Mouse (Mus musculus): ENCODE results near the gene Rgp1.
"Not testable (repeated sequence)": the region's sequence is repeated elsewhere in the genome, so short reads cannot be mapped to it uniquely, and the experiment has no call there.

Gene Rgp1

DNA sequence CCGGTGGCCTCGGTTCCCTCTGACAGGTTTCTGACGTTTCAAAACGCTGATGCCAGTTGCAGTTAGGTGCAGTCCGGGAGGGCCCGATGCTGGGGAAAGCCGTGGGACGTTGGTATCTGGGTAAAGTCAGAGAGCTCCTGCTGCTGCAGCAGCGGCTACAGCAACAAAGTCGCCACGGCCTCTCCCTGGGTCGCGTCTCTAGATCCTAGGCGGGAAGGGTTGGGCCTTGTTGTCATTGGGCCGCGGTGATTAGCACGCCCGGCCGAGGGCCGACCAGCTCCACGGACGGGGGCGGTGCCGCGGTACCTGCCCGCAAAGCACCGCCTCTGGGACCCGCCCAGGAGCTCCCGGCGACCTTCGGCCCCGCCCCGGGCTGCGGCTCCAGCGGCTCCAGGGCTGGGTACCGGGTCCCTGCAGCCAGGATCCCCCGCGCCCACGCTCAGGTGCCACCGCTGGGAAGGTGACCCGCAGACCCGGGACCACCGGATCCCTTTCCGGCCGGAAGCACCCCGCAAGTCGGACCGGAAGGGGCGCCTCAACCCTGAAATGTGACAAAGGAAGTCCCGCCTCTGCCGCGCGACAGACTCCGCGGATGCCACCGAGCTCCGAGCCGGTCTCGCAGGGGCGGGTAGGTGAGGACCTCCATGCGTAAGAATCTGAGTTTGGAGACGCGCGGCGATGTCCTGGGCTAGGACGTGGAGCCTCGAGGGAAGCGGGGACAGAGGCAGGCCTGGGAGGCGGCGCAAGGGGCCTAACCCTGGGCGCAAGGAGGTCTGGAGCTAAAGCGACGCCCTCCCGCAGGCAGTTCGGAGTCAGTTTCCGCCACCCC, at the start of gene Rgp1, which contains the start of gene Gba2:
Gene Rgp1, plus strand, starts transcription at position 340 of the 829 bp plus-strand sequence.
Gene Gba2, minus strand, starts transcription at position 498 of the 829 bp plus-strand sequence.
- DNase-seq: peak; percentile 82

GRCm38 (mm10) chr4:43530081-43530501, 48.4 kb upstream of the Rgp1 start:
- DNase-seq: no peak

DNA sequence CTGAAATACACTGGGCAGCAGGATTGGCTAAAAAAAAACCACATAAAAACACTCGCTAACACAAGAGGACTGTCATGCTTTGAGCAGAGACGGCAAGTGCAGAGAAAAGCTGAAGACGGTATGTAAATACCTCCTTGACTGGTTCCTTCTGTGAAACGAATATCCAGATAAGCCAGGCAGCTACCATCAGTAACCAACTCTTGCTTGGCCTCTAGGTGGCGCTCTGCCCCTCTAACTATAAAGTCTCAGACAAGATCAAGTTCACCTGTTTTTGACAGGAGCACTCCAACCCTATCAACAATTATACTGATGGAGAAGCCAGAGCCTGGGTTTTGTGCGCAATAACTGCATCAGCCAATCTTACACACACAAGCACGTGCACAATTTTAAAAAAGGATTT, 47.9 kb upstream of the Rgp1 start:
- peak; percentile 66 for DNase-seq

DNA sequence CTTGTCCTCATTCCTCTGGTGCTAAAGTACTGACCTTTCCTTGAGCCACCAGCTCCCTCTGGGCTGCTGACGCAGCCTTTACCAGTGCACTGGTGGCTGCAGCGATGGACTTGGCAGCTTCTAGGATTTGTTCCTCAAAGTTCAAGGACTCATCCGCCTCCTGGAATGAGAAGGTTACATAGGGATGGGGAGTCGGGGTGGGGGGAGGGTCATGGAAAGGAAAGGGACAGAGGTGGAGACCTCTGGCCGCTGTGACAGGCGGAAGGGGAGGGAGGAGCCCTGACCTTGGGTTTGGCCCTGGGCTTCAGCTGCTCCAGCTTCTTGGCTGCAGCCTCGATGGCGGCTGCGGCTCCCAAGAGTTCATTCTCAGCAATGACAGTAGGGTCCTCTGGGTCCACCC, 45.2 kb upstream of the Rgp1 start:
- DNase-seq: no peak

GRCm38 (mm10) chr4:43535628-43536027, 42.9 kb upstream of the Rgp1 start:
- DNase-seq: no peak

DNA sequence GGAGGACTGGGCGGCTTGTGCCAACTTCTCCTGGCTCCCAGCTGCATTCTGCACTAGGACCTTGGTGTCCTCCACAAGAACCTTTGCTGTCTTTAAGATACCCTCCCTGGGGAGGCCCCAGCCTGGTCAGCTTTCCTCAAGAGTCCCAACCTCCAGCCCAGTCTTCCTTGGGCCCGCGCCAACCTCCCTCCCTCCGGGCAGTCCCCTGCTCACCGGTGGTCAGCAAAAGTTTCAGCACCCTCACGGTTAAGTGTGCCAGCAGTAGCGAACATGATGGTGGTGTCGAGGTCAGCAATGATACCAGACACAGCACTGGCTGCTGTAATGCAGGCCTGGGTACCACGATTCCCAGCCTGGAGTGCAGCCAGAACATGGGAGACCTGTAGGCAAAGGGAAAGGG, 42.5 kb upstream of the Rgp1 start:
- DNase-seq: no peak

DNA sequence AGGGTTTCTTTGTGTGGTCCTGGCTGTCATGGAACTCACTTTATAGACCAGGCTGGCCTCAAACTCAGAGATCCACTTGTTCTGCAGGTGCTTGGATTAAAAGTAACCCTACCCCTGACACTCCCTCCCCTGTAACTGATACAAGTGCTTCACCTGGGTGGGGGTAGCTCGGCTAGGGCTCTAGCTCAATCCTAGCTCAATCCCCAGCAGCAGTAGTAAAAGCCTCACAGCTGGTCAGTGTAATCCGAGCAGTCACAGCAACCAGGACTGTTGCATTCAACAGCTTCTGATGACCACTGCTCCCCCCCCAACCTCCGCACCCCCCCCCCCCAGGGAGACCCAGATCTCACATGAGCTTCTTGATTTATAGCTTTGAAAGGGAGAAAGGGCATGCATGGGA, 36.5 kb upstream of the Rgp1 start:
- DNase-seq: no peak

- no peak for DNase-seq
Observed at GRCm38 (mm10) chr4:43546375-43547047, 32.0 kb upstream of the Rgp1 start.

DNA sequence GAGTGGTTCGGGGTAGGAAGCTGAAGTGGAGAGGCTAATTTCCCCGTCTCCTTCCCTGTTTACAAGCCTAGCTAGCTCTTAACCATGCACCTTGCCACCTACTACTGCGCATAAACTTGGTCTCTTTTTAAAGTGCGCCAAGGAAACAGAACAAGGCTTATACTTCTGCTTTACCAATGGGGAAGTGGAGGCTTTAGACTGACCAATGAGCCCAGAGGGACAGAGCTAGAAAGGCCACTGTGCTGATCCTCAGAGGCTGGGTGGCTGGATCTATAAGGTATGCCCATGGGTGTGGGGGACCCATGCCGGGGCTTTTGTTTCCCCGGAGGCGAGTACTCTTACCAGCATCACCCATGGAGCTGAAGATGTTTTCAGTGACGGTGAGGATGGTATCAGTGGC, 31.4 kb upstream of the Rgp1 start:
- DNase-seq: no peak

DNA sequence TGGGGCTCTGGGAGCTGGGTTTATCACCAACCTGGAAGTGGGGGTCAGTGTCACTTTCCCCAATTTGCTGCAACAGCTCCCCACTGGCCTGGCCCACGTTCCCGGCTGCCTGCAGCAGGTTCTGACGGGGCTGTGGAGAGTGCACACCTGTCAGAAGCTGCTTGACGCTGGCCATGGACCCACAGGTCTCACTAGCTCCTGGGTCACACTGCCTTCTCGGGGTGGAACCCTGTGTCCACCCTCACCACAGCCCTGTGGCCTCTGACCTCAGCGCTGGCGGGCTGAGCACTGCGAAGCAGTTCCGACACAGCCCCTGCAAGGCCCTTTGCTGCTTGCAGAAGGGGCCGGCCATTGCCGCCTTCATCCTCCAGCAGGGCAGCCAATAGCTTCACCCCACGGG, 29.5 kb upstream of the Rgp1 start:
- DNase-seq: no peak

DNA sequence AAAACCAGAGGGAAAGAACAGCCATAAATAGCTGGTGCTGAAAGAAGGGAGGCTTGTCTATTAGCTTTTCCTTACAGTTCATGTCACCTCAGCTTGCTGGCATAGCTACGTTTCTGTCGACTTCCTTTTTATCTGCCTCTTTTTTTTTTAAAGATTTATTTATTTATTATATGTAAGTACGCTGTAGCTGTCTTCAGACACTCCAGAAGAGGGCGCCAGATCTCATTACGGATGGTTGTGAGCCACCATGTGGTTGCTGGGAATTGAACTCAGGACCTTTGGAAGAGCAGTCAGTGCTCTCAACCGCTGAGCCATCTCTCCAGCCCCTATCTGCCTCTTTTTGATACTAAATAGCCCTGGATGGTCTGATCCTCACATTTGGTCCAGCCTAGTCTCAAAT, 26.7 kb upstream of the Rgp1 start:
- not testable (repeated sequence) for DNase-seq

DNA sequence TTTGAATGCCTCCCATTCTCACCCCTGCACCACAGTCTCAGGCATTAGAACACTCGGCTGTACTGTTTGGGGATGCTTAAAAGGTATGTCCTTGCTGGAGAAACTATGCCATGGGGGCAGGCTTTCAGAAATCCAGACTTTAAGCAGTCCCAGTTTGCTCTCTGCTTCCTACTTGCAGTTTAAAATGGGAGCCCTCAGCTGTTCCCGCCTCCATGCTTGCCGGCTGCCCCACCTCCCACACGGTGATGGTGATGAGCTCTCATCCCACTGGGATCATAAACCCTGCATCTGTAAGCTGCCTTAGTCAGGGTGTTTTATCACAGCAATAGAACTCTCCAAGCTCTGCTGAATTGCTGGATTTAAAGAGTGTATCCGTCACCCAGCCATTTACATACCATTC, 26.1 kb upstream of the Rgp1 start:
- DNase-seq: no peak

- no peak for DNase-seq
Observed at GRCm38 (mm10) chr4:43553891-43554290, 24.6 kb upstream of the Rgp1 start.

- no peak for DNase-seq
Observed at GRCm38 (mm10) chr4:43555926-43556325, 22.6 kb upstream of the Rgp1 start.

GRCm38 (mm10) chr4:43558028-43558630, 20.4 kb upstream of the Rgp1 start:
- no peak for DNase-seq

DNA sequence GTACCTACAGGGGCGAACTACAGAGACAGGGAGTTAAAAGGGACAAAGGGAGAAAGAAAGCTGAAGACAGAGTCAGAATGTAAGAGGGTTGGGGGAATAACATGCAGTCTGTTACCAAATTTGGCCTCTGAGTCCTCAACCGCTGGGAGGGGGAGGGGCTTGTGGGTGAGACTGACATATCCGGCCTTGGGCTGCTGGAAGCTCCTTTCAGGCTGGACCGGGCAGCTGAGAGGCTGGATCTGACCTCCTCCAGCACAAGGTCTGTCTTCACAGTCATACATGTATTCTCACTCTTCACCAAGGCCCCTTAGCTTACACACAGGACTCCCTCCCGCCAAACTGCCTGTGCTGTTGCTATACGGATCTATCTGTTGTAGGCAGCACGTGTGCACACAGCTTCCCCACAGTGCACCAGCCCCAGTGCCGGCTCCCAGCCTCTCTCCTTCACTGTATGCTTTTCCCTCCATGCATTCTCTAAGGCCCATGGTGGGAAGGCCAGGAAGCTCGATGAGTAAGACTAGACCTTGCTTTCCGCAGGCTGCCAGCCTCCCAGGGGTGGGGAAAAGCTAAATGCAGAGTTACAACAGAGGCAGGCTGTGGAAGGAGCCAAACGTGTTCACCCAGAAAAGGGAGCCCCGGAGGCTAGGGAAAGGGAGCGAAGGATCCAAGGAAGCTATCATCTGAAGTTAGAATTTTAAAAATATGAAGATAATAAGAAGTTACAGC, 19.7 kb upstream of the Rgp1 start:
- DNase-seq: no peak

GRCm38 (mm10) chr4:43559519-43560242, 18.8 kb upstream of the Rgp1 start:
- no peak for DNase-seq

- no peak for DNase-seq
Observed at GRCm38 (mm10) chr4:43560243-43560611, 18.3 kb upstream of the Rgp1 start.

GRCm38 (mm10) chr4:43560976-43561375, 17.5 kb upstream of the Rgp1 start:
- no peak for DNase-seq

DNA sequence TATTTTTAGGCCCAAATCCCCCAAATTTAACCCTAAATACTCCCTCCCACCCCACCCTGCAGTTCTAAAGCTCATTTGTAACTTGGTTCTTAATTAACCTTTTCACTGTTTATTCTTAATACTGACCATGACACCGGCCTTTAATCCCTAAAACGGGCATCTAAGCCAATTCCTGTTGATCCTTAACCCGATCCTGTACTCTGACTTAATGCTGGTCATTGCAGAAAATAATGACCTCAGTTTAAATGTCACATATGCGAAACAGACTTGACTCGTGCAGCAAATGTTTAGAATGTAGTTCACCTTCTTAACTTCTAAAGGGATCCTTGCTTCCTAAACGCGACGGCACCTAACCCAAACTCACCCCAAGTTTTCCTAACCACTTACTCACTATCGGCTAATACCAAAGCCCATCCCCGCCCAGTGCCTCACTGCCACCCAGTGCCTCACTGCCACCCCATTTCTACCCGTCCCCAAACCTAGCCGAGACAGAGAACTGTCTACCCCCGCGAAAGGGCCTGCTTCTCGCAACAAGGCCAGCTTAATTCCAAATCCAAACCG, 17.0 kb upstream of the Rgp1 start:
- DNase-seq: no peak

DNA sequence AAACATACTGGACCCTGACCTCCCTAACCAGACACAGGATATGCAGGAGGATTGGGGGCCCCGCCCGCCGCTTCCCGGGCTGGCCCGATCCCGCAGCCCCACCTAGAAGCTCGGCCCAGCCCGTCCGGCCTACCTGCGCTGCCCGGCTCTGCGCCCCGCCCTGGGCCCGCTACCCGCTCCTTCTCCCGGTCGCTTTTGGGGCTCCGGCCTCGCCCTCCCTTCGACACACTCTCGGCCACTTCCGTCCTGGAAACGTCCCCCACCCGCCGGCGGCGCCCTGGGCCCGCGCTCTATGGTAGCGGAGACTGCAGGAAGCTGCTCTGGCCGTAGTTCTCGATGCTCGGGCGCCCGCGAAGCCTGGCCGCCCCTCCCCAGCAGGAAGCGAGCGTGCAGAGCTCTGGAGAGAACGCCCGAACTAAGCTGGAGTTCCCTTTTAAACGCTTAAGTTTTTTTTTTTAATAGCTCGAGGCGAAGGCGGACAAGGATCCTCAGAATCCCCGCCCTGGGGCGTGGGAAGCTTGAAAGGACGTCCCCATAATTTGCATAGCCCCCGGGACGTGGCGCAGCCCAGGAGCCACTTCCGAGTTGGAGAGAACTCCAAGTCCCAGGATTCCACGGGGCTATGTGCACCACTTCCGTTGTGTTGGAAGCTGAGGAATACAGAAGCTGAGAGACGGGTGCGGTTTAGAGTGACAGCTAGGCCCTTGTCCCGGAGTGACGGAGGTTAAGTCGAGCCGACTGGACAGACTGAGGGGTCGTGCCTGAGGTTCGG, 16.3 kb upstream of the Rgp1 start, which contains the start of the genes Creb3 and Tln1:
Gene Creb3, plus strand, starts transcription at position 336 of the 772 bp plus-strand sequence.
Gene Tln1, minus strand, starts transcription at position 695 of the 772 bp plus-strand sequence.
- peak; percentile 88 for DNase-seq

Data from cerebellum, adult 11 months (tissue).